Mouse (Mus musculus) limb, embryonic 14.5 days (tissue): ENCODE measurements around the gene Rpl41. TPM values are rescaled to one million over a fixed set of nuclear protein-coding genes. Genes with fewer than 3 reads are reported as not detected.

Experiments used
- ATAC-seq: fragments of 200-750 bp; cut with Nextera tagmentation; 2 replicates; pipeline ENCODE4 v1.8.0; 2017; ENCODE audit warnings: low read depth, moderate number of reproducible peaks, moderate TSS enrichment; ENCODE audit not compliant: low FRiP score
- DNase-seq: peaks from one replicate; pipeline ENCODE4 v3.0.0-alpha.2; 2015; ENCODE audit warnings: low spot score
- H3K27ac ChIP-seq: fragments of 300-500 bp; sonication (generic); replicated peaks from 2 replicates; pipeline ENCODE4 v1.5.1; 2014; ENCODE audit warnings: low read depth, mild to moderate bottlenecking, low read length, moderate library complexity, mixed read lengths
- H3K27me3 ChIP-seq: fragments of 300-500 bp; sonication (generic); 2 replicates; pipeline ENCODE4 v1.6.1; 2014; ENCODE audit warnings: low read length, mixed read lengths; ENCODE audit not compliant: control insufficient read depth, insufficient read depth
- H3K36me3 ChIP-seq: fragments of 300-500 bp; sonication (generic); 2 replicates; pipeline ENCODE4 v1.6.1; 2014; ENCODE audit warnings: mild to moderate bottlenecking, low read length, moderate library complexity, mixed read lengths; ENCODE audit not compliant: control insufficient read depth, insufficient read depth
- H3K4me1 ChIP-seq: fragments of 300-500 bp; sonication (generic); 2 replicates; pipeline ENCODE4 v1.6.1; 2014; ENCODE audit warnings: antibody characterized with exemption, low read length, mixed read lengths; ENCODE audit not compliant: control insufficient read depth, insufficient read depth
- H3K4me2 ChIP-seq: fragments of 300-500 bp; sonication (generic); replicated peaks from 2 replicates; pipeline ENCODE4 v1.6.1; 2014; ENCODE audit warnings: low read depth, mild to moderate bottlenecking, low read length, moderate library complexity; ENCODE audit not compliant: severe bottlenecking
- H3K4me3 ChIP-seq: fragments of 300-500 bp; sonication (generic); replicated peaks from 2 replicates; pipeline ENCODE4 v1.5.1; 2014; ENCODE audit warnings: low read length
- H3K9ac ChIP-seq: fragments of 300-500 bp; sonication (generic); 2 replicates; pipeline ENCODE4 v1.6.1; 2014; ENCODE audit warnings: mild to moderate bottlenecking, low read depth, low read length, moderate library complexity; ENCODE audit not compliant: severe bottlenecking
- H3K9me3 ChIP-seq: fragments of 300-500 bp; sonication (generic); 2 replicates; pipeline ENCODE4 v1.6.1; 2016; ENCODE audit warnings: low read length; ENCODE audit not compliant: control insufficient read depth
- POLR2A ChIP-seq: fragments of 200-500 bp; IDR thresholded peaks from 2 replicates; pipeline ENCODE4 v1.8.0; 2012; ENCODE audit warnings: inconsistent platforms, mild to moderate bottlenecking, moderate library complexity, borderline replicate concordance; ENCODE audit not compliant: insufficient read depth, insufficient read length; ENCODE audit errors: extremely low read depth
- WGBS: fragments of 180-500 bp; shearing (Covaris S2); extraction: QIAGEN DNeasy Blood & Tissue Kit; methylation state at CpG from one replicate; pipeline ENCODE4 v1.1.7; 2014; 5-methylcytosine and 5-hydroxymethylcytosine counted together
- polyA plus RNA-seq, 2 experiments: library from polyadenylated mRNA; depleted of rRNA in 1 of 2; stranded (reverse) in 1 of 2; unstranded in 1 of 2; fragments of >200 nt; fragmentation: Nextera tagmentation in 1 of 2; extraction: Ambion mirVana in 1 of 2; gene quantifications; 2 replicates each; pipeline versions ENCODE4 v1.2.1 to v1.2.3; 2012 to 2014

Rpl41 gene
- polyA plus RNA-seq, 2 experiments: 3,931 to 4,920 TPM

DNA sequence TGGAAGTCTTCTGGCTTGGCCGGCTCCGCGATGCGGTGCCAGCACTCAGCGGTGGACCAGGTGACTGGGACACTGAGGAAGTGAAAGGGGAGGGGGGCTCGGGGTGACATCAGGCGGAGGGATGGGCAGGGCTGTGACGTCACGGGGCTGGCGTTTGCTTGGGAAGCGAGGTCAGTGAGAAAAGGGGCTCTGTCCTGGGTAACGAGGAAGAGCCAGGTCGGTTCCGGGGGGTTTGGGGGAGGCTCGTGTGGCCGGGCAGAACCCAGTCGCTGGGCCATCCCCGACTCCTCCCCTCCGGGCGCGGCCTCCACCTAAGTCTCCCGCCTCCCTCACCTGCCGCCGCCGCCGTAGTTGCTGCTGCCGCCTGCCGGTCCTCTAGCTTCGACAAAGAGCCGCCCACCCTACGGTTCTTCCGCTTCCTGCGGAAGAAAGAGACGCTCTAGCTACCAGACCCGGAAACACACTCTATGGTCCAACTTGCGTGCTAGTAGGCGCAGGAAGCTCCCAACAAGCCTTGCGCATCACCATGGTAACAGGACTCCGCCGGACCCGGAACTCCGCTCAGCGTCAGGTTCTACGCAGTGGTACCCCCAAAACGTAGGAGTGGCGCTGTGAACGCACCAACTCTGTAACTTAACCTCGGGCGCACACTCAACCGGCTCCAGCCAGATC lies 1.6 kb downstream of the Rpl41 start, which contains the start of gene Zc3h10:
Gene Zc3h10, minus strand, starts transcription at position 414 of the 672 bp plus-strand sequence.
- ATAC-seq (peak; percentile 84), DNase-seq (peak; percentile 99)
- Histone ChIP-seq H3K4me3 (peak within 1 kb of the TSS; percentile 86), H3K27ac (peak within 1 kb of the TSS; percentile 97), H3K9me3 (no peaks in the 10 kb centered on the region), H3K36me3 (peaks cover 28% of the 10 kb centered on the region), H3K4me1 (peaks cover 6% of the 10 kb centered on the region; the same call in 1 of the 2 replicates), H3K9ac (peak within 1 kb of the TSS; percentile 93), H3K27me3 (no peaks in the 10 kb centered on the region), H3K4me2 (peak within 1 kb of the TSS; percentile 67)
- TF ChIP-seq POLR2A: no peak
- WGBS: 0% methylated on average over 41 of the region's 50 CpGs

- TF ChIP-seq POLR2A: no peak
- ATAC-seq: no peak
- peak overlapping the region; percentile 86 for H3K4me3 ChIP-seq
- peaks cover 34% of the 10 kb centered on the region for H3K36me3 ChIP-seq
- 17% methylated on average over 7 of the region's 7 CpGs for WGBS
- H3K27me3 ChIP-seq: no peaks in the 10 kb centered on the region
- no peak for DNase-seq
- peak overlapping the region; percentile 86 for H3K27ac ChIP-seq
- no peaks in the 10 kb centered on the region for H3K9me3 ChIP-seq
- peak overlapping the region; percentile 67 for H3K4me2 ChIP-seq
- H3K4me1 ChIP-seq: peaks cover 6% of the 10 kb centered on the region; the same call in 1 of the 2 replicates
- H3K9ac ChIP-seq: peak overlapping the region; percentile 65
Measured at GRCm38 (mm10) chr10:128546787-128547186, 2.3 kb downstream of the Rpl41 start.

DNA sequence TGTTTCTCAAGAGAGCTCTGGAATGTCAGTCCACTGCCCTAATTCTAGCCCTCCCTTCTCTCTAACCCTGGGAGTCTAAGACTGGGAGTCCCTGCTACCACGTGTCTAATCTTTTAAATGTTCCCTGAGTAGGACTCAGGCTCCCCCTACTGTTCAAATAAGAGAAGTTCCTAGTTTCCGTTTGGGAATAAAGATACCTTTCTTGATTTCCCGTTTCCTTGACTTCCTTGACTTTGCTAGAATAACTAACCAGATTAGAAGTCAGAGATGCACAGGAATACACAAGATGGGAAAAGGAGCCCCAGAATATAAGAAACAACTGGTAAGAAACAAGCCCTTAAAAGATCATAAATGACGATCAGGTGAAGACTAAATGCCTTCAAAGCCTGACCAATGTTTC lies 2.7 kb downstream of the Rpl41 start:
- 0 out of 2 replicates have a peak overlapping the region, but pooled peaks have one; percentile 86 for H3K27ac ChIP-seq
- ATAC-seq: no peak
- WGBS: 15% methylated on average over 4 of the region's 4 CpGs
- H3K4me2 ChIP-seq: peak overlapping the region; percentile 67
- no peaks in the 10 kb centered on the region for H3K27me3 ChIP-seq
- DNase-seq: peak; percentile 81
- peak overlapping the region; percentile 86 for H3K4me3 ChIP-seq
- H3K9me3 ChIP-seq: no peaks in the 10 kb centered on the region
- peaks cover 34% of the 10 kb centered on the region for H3K36me3 ChIP-seq
- H3K9ac ChIP-seq: peak overlapping the region; percentile 65; the same call in 1 of the 2 replicates
- peaks cover 6% of the 10 kb centered on the region; the same call in 1 of the 2 replicates for H3K4me1 ChIP-seq
- TF ChIP-seq POLR2A: no peak

DNA sequence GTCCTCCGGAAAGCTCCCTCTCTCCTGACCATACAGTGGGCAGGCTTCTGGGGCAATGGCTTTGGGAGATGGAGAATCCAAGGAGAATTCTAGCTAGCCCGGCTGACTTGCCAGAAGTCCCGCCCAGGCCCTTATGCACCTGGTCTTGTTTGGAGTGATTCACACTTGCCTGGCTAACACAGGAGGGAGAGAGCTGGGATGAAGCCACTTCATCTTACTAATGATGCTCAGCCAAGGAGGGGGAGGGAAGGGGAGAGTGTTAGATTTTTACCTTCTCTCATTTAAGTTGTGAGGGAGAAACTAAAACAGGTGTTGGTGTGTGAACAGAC lies 3.6 kb downstream of the Rpl41 start:
- Histone ChIP-seq H3K4me2 (no peak overlapping the region), H3K27me3 (no peaks in the 10 kb centered on the region), H3K9ac (no peak overlapping the region), H3K36me3 (peaks cover 40% of the 10 kb centered on the region), H3K9me3 (no peaks in the 10 kb centered on the region), H3K4me3 (no peak overlapping the region), H3K27ac (no peak overlapping the region), H3K4me1 (peaks cover 6% of the 10 kb centered on the region; the same call in 1 of the 2 replicates)
- no peak for TF ChIP-seq POLR2A
- ATAC-seq (no peak), DNase-seq (no peak)
- WGBS: 88% methylated on average over 3 of the region's 3 CpGs

DNA sequence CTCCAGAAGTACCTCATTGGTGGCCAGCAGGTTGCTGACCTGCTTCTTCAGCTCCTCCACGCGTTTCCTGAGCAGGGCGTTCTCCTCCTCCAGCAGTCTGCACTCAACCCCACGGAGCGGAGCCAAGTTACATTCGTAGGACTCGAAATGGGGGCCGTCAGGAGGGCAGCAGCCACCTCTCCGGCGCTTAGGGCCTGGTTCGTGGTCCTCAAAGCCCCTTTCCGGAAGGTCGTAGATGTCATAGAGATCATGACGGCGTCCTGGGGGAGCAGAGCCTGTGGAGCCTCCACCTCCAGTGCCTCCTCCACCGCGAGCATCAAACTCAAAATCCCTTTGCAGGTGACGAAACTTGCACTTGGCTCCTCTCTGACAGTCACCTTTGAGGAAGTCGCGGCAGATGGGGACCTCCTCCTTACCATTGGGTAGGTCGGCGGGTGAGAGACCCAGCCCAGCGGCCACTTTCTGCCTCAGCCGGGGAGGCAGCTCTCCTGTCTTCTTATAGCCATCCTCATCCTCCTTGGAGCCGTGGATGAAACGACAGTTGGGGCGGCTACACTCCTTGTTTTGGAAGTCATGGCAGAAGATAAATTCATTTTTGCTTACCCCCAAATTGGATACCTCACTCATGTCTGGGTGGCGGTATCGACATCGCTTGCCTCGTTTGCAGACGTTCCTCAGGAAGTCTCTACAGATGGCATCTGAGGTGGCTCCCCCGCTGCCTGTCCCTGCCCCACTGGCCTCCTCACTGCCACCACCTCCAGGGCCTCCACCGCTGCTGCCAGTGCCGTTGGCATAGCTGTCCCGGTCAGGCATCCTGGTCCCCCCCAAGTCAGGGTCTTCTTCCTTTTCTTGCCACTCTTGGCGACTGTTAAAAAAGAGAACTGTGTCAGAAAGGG lies 4.2 kb downstream of the Rpl41 start:
- Histone ChIP-seq H3K4me3 (no peak overlapping the region), H3K9ac (no peak overlapping the region), H3K4me1 (peaks cover 6% of the 10 kb centered on the region; the same call in 1 of the 2 replicates), H3K36me3 (peaks cover 40% of the 10 kb centered on the region), H3K4me2 (no peak overlapping the region), H3K27ac (no peak overlapping the region), H3K27me3 (no peaks in the 10 kb centered on the region), H3K9me3 (no peaks in the 10 kb centered on the region)
- DNase-seq: no peak
- no peak for TF ChIP-seq POLR2A
- 93% methylated on average over 37 of the region's 37 CpGs for WGBS
- no peak for ATAC-seq
